Mouse (Mus musculus): ENCODE data around the gene Rnf148.

GRCm38 (mm10) chr6:23655036-23655435, at the start of gene Rnf148:
- no peak for TF ChIP-seq CTCF (IDR thresholded peaks at IDR 0.05; ENCODE audit: extremely low read depth, insufficient read depth, insufficient read length, insufficient replicate concordance)
- no peak for TF ChIP-seq POLR2A (IDR thresholded peaks at IDR 0.05; ENCODE audit: low read depth, low read length)
